Mouse (Mus musculus): ENCODE data around the gene Slx1b. TPM values are rescaled to one million over a fixed set of nuclear protein-coding genes. Genes with fewer than 3 reads are reported as not detected.
"Not testable (repeated sequence)": the region's sequence is repeated elsewhere in the genome, so short reads cannot be mapped to it uniquely, and the experiment has no call there.

The Slx1b gene
- polyA plus RNA-seq, 1 experiment from 2014 or later, result 4.8 TPM

DNA sequence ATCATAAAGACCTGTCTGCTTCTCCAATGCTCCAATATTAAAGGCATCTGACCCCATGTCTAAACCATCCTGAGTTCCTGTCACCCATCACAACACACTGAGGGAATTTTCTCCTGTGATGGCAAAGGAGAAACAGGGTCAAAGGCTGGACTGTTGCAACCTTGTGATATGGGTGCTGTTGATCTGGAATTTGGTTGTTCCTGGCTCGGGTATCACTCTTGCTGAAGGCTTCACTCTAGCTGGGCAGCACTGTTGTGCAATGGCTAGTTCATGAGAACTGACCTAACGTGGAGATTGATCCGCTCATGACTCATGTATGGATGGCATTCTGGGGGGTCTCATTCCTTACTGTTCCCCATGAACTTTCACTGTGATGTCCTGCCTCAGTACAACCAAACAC lies 6.6 kb downstream of the Slx1b start:
- no peak overlapping the region for H3K4me2 ChIP-seq (replicated peaks; ENCODE audit: low read depth)
- no peak for ATAC-seq
- no peak for TF ChIP-seq CTCF (IDR thresholded peaks at IDR 0.05; ENCODE audit: low read depth)
- H3K36me3 ChIP-seq (ENCODE audit: control insufficient read depth, insufficient read depth), result peaks cover 20% of the 10 kb centered on the region
- H3K9me3 ChIP-seq (ENCODE audit: control insufficient read depth), result no peaks in the 10 kb centered on the region
- H3K9ac ChIP-seq (ENCODE audit: low read depth, low read length), result no peak overlapping the region
- no peak overlapping the region for H3K27ac ChIP-seq (ENCODE audit: low read depth, low read length)
- no peaks in the 10 kb centered on the region for H3K4me1 ChIP-seq (replicated peaks; ENCODE audit: control insufficient read depth, insufficient read depth, low read length)
- H3K27me3 ChIP-seq (replicated peaks; ENCODE audit: control insufficient read depth, insufficient read depth, low read length), result no peaks in the 10 kb centered on the region
- 69% methylated on average over 3 of the region's 3 CpGs for WGBS
- no peak overlapping the region for H3K4me3 ChIP-seq (ENCODE audit: low read depth, low read length)

DNA sequence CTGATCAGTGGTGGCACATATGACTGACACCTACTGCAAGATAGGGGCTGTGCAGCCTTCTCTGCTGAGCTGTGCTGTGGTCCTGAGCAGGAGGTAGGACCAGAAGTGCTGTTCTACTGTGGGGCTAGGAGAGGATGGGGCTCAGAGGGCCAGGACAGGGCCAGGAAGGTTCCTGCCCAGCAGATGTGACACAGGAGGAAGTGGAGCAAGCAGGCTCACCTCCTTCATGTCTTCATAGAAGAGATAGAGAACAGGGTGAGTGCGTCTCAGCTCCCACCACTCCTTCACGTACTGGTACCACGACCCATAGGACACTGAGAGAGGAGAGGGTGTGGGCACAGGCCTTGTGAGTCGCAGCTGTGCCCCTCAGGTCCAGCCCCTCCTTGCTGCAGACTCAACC lies 7.4 kb downstream of the Slx1b start:
- H3K27ac ChIP-seq (ENCODE audit: low read depth, low read length); H3K27me3 ChIP-seq (replicated peaks; ENCODE audit: control insufficient read depth, insufficient read depth, low read length); H3K4me2 ChIP-seq (replicated peaks; ENCODE audit: low read depth); H3K9ac ChIP-seq (ENCODE audit: low read depth, low read length); ATAC-seq; H3K4me3 ChIP-seq (ENCODE audit: low read depth, low read length); H3K4me1 ChIP-seq (replicated peaks; ENCODE audit: control insufficient read depth, insufficient read depth, low read length); H3K9me3 ChIP-seq (ENCODE audit: control insufficient read depth): not testable (repeated sequence)
- H3K36me3 ChIP-seq (ENCODE audit: control insufficient read depth, insufficient read depth), result peaks cover 20% of the 10 kb centered on the region
- 62% methylated on average over 4 of the region's 4 CpGs for WGBS

DNA sequence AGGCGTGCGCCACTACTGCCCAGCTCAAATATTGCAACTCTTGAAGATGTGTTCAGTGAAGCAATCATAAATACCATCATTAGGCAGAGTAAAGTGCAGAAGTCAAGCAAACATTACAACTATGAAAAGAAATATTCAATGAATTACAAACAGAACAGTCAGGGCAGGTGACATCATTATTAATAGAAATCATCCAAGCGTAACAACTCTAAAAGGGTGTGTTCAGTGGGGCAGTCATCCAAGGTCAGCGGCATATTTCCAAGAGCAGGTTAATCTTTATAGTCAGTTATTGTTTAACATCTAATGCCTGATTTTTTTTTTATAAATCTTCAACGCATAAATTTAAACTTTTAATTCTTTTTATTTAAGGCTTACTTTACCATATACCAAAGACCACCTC lies 14.4 kb downstream of the Slx1b start:
- Histone ChIP-seq H3K9ac (ENCODE audit: low read depth, low read length) (no peak overlapping the region), H3K27me3 (replicated peaks; ENCODE audit: control insufficient read depth, insufficient read depth, low read length) (no peaks in the 10 kb centered on the region), H3K4me1 (replicated peaks; ENCODE audit: control insufficient read depth, insufficient read depth, low read length) (peaks cover 2% of the 10 kb centered on the region; the same call in 1 of the 2 replicates), H3K4me2 (replicated peaks; ENCODE audit: low read depth) (no peak overlapping the region), H3K27ac (ENCODE audit: low read depth, low read length) (no peak overlapping the region), H3K36me3 (ENCODE audit: control insufficient read depth, insufficient read depth) (no peaks in the 10 kb centered on the region), H3K4me3 (ENCODE audit: low read depth, low read length) (no peak overlapping the region), H3K9me3 (ENCODE audit: control insufficient read depth) (no peaks in the 10 kb centered on the region)
- 44% methylated on average over 5 of the region's 5 CpGs for WGBS
- peak; percentile 77 for ATAC-seq
- 0 out of 2 replicates have a peak, but pooled peaks have one; percentile 14 for TF ChIP-seq CTCF (IDR thresholded peaks at IDR 0.05; ENCODE audit: low read depth)

DNA sequence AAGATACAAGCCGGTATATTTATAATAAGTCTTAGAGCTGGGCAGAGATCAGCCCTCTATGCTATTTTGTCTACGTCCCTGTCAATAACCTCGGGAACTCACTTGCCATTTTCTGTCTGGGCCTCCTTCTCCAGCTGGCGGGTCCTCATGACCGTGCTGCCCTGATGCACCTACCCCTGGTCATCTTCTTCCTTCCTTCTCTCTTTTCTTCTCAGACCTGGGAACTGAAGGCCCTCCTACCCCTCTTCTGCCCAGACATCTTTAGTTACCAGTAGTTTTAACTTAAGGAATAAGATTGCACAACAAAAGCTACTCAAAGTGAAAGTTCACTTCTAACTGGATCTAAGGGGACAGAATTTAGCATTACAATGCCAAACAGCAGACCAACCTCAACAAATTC lies 15.9 kb downstream of the Slx1b start:
- no peaks in the 10 kb centered on the region for H3K36me3 ChIP-seq (ENCODE audit: control insufficient read depth, insufficient read depth)
- H3K4me2 ChIP-seq (replicated peaks; ENCODE audit: low read depth), result no peak overlapping the region
- no peaks in the 10 kb centered on the region for H3K27me3 ChIP-seq (replicated peaks; ENCODE audit: control insufficient read depth, insufficient read depth, low read length)
- H3K9ac ChIP-seq (ENCODE audit: low read depth, low read length), result no peak overlapping the region
- no peak for ATAC-seq
- 89% methylated on average over 5 of the region's 5 CpGs for WGBS
- no peak overlapping the region for H3K27ac ChIP-seq (ENCODE audit: low read depth, low read length)
- H3K9me3 ChIP-seq (ENCODE audit: control insufficient read depth), result no peaks in the 10 kb centered on the region
- TF ChIP-seq CTCF (IDR thresholded peaks at IDR 0.05; ENCODE audit: low read depth), result no peak
- no peak overlapping the region for H3K4me3 ChIP-seq (ENCODE audit: low read depth, low read length)
- peaks cover 2% of the 10 kb centered on the region; the same call in 1 of the 2 replicates for H3K4me1 ChIP-seq (replicated peaks; ENCODE audit: control insufficient read depth, insufficient read depth, low read length)

DNA sequence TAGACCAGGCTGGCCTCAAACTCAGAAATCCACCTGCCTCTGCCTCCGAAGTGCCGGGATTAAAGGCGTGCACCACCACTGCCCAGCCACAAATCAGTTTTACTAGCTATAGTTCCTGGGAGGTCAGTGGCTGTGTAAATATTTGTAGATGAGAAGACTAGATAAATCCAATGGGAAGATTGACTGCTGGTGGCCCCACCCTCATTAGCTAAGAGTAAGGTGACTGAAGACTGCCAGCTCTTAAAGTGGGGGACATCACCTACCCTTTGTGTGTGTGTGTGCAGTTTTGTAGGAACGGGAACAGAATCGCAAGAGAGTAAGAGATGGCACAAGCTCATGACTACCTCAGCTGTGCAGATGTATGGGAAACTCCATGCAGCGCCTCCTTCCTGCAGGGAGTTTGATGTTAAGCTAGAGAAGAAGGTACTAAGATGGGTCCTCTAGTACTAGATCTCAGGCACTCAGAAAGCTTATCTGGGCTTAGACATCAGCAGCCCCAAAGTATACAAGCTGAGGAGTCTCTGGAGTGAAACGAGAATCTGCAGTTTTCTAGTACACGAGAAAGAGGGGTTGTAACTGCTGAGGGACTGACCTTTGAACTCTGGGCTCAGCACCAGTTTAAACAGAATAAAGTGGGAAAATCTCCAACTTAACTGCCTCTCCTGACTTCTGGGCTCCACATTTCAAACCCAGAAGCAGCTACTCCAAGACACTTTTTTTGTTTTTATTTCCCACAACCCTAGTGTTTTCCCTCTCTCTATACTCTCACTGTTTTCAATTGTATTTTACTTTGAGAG lies 16.8 kb downstream of the Slx1b start:
- 36% methylated on average over 8 of the region's 8 CpGs for WGBS
- Histone ChIP-seq H3K36me3 (ENCODE audit: control insufficient read depth, insufficient read depth) (no peaks in the 10 kb centered on the region), H3K4me3 (ENCODE audit: low read depth, low read length) (no peak overlapping the region), H3K27me3 (replicated peaks; ENCODE audit: control insufficient read depth, insufficient read depth, low read length) (no peaks in the 10 kb centered on the region), H3K4me1 (replicated peaks; ENCODE audit: control insufficient read depth, insufficient read depth, low read length) (peaks cover 2% of the 10 kb centered on the region; the same call in 1 of the 2 replicates), H3K9ac (ENCODE audit: low read depth, low read length) (no peak overlapping the region), H3K9me3 (ENCODE audit: control insufficient read depth) (no peaks in the 10 kb centered on the region), H3K4me2 (replicated peaks; ENCODE audit: low read depth) (no peak overlapping the region), H3K27ac (ENCODE audit: low read depth, low read length) (no peak overlapping the region)
- peak; percentile 22; the same call in 1 of the 2 replicates for TF ChIP-seq CTCF (IDR thresholded peaks at IDR 0.05; ENCODE audit: low read depth)
- ATAC-seq, result no peak

DNA sequence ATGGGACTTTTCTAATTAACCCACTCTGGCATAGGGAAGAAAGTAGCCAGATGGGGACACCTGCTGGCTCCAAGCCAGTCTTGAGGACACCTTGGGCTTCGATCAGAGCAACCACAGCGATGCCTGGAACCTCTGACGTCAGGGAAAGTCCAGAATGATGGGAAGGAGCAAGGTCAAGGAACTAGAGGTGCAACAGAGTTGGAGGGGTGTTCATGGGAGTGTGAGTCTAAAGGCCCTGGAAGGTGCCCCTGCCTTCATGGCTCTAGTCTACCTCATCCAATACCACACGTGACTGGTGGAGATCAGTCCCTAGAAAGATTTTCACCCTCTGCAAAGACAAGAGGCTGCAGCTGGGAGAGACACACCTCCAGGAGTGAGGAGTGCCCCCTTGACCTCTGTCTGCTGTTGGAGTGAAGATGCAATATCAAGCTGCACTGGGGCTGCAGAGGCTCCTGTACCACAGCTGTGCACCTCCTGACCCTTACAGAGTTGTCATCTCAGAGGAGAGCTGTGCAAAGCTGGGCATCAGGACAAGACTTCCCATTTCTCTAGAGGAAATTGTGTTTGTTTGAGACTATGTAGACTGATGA lies 18.9 kb downstream of the Slx1b start:
- Histone ChIP-seq H3K27me3 (replicated peaks; ENCODE audit: control insufficient read depth, insufficient read depth, low read length) (no peaks in the 10 kb centered on the region), H3K9me3 (ENCODE audit: control insufficient read depth) (no peaks in the 10 kb centered on the region), H3K27ac (ENCODE audit: low read depth, low read length) (peak overlapping the region; percentile 28; the same call in 1 of the 2 replicates), H3K4me2 (replicated peaks; ENCODE audit: low read depth) (no peak overlapping the region), H3K4me3 (ENCODE audit: low read depth, low read length) (no peak overlapping the region), H3K4me1 (replicated peaks; ENCODE audit: control insufficient read depth, insufficient read depth, low read length) (peaks cover 2% of the 10 kb centered on the region; the same call in 1 of the 2 replicates), H3K9ac (ENCODE audit: low read depth, low read length) (no peak overlapping the region), H3K36me3 (ENCODE audit: control insufficient read depth, insufficient read depth) (peaks cover 17% of the 10 kb centered on the region; the same call in 1 of the 2 replicates)
- no peak for TF ChIP-seq CTCF (IDR thresholded peaks at IDR 0.05; ENCODE audit: low read depth)
- ATAC-seq, result no peak
- 71% methylated on average over 4 of the region's 4 CpGs for WGBS
